ENCODE assay signal across 8 mouse cellular contexts in the genomic region with DNA sequence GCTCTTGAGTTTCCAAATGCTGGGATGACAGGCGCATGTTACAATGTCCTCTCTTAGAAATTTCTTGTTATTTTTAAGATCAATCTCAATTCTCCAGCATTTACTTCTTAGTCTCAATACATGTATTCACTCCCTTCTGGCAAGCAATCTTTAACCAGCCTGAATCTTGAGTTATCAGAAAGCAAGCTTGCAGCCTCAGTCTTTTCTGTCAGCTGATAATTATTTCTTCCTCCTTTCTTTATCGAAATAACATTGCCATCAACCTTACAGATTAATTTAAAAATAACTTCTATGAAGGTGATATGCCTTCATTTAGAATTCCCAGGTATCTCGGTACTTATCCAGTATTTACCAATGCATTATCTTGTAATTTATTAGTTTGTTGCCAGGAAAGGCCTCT. TPM values are rescaled to one million over a fixed set of nuclear protein-coding genes. Genes with fewer than 3 reads are reported as not detected.
DNase-seq lines count a peak whose midpoint lies in the region; ATAC-seq and TF ChIP-seq lines count a peak whose summit lies in the region.

No protein-coding gene starts in this region.

- H3K4me2 ChIP-seq in heart, embryonic 11.5 days, result peak overlapping the region; percentile 81
- peak overlapping the region; percentile 76 for H3K4me2 ChIP-seq in hindbrain, embryonic 13.5 days

- DNase-seq in heart, adult 8-10 months (ENCODE audit: low spot score), result no peak
- DNase-seq in midbrain, embryonic 10.5 days (ENCODE audit: low spot score), result no peak
- no peak for DNase-seq in adrenal gland, postnatal 14 days
- no peak for DNase-seq in cerebellum, adult 2 months
- no peak for DNase-seq in urinary bladder, postnatal 4 days (ENCODE audit: low spot score in 2 of 2)

- no peak for TF ChIP-seq CTCF in ES-Bruce4 (IDR thresholded peaks at IDR 0.05; ENCODE audit: low read depth, low read length)
- TF ChIP-seq CTCF in cerebellum, adult 2 months (IDR thresholded peaks at IDR 0.05; ENCODE audit: borderline replicate concordance, insufficient read depth, low read depth, low read length), result no peak

- 0 out of 2 replicates have a peak, but pooled peaks cover 4% of the 10 kb centered on the region for H3K4me1 ChIP-seq in heart, embryonic 11.5 days (ENCODE audit: control insufficient read depth, insufficient read depth, low read length)
- peaks cover 4% of the 10 kb centered on the region for H3K4me1 ChIP-seq in ES-Bruce4 (ENCODE audit: control insufficient read depth, insufficient read depth, low read length)
- peaks cover 18% of the 10 kb centered on the region for H3K4me1 ChIP-seq in hindbrain, embryonic 13.5 days (replicated peaks)
- peaks cover 22% of the 10 kb centered on the region for H3K4me1 ChIP-seq in midbrain, embryonic 10.5 days
- H3K4me1 ChIP-seq in cerebellum, adult 2 months (ENCODE audit: control insufficient read depth, insufficient read depth, low read length), result peaks cover 5% of the 10 kb centered on the region

- ATAC-seq in heart, embryonic 11.5 days (replicated peaks; ENCODE audit: insufficient number of reproducible peaks, low FRiP score, low TSS enrichment), result no peak
- no peak for ATAC-seq in hindbrain, embryonic 13.5 days (ENCODE audit: low FRiP score)

- H3K9ac ChIP-seq in heart, embryonic 11.5 days (ENCODE audit: low read depth, low read length), result peak overlapping the region; percentile 96; the same call in 1 of the 2 replicates
- peak overlapping the region; percentile 97 for H3K9ac ChIP-seq in ES-Bruce4 (ENCODE audit: low read depth, poor library complexity, severe bottlenecking)
- peak overlapping the region; percentile 97 for H3K9ac ChIP-seq in hindbrain, embryonic 13.5 days

- no peaks in the 10 kb centered on the region for H3K36me3 ChIP-seq in heart, embryonic 11.5 days (ENCODE audit: control insufficient read depth, insufficient read depth, low read length)
- H3K36me3 ChIP-seq in ES-Bruce4 (ENCODE audit: control insufficient read depth, insufficient read depth, low read length, poor library complexity, severe bottlenecking), result no peaks in the 10 kb centered on the region
- no peaks in the 10 kb centered on the region for H3K36me3 ChIP-seq in hindbrain, embryonic 13.5 days
- H3K36me3 ChIP-seq in midbrain, embryonic 10.5 days, result no peaks in the 10 kb centered on the region

- no peaks in the 10 kb centered on the region for H3K9me3 ChIP-seq in heart, embryonic 11.5 days (replicated peaks; ENCODE audit: control insufficient read depth, low read length)
- no peaks in the 10 kb centered on the region for H3K9me3 ChIP-seq in ES-Bruce4 (replicated peaks; ENCODE audit: control insufficient read depth, insufficient read depth, low read length, poor library complexity, severe bottlenecking)
- H3K9me3 ChIP-seq in hindbrain, embryonic 13.5 days, result no peaks in the 10 kb centered on the region
- H3K9me3 ChIP-seq in midbrain, embryonic 10.5 days (replicated peaks), result no peaks in the 10 kb centered on the region

- peak overlapping the region; percentile 95 for H3K4me3 ChIP-seq in heart, embryonic 11.5 days (ENCODE audit: low read depth, low read length)
- no peak overlapping the region for H3K4me3 ChIP-seq in ES-Bruce4 (ENCODE audit: low read depth, low read length)
- H3K4me3 ChIP-seq in hindbrain, embryonic 13.5 days, result peak overlapping the region; percentile 98
- peak overlapping the region; percentile 94 for H3K4me3 ChIP-seq in midbrain, embryonic 10.5 days
- no peak overlapping the region for H3K4me3 ChIP-seq in cerebellum, adult 2 months (replicated peaks; ENCODE audit: insufficient read depth, low read depth, low read length)

- TF ChIP-seq POLR2A in ES-Bruce4 (IDR thresholded peaks at IDR 0.05; ENCODE audit: insufficient read depth, low read length), result no peak
- no peak for TF ChIP-seq POLR2A in cerebellum, adult 2 months (IDR thresholded peaks at IDR 0.05; ENCODE audit: borderline replicate concordance, insufficient read depth, low read length)

- peak overlapping the region; percentile 93; the same call in 1 of the 2 replicates for H3K27ac ChIP-seq in heart, embryonic 11.5 days (ENCODE audit: low read depth, low read length)
- H3K27ac ChIP-seq in ES-Bruce4 (ENCODE audit: insufficient read depth, low read length), result peak overlapping the region; percentile 85
- H3K27ac ChIP-seq in hindbrain, embryonic 13.5 days, result no peak overlapping the region
- H3K27ac ChIP-seq in midbrain, embryonic 10.5 days (replicated peaks), result peak overlapping the region; percentile 96
- H3K27ac ChIP-seq in cerebellum, adult 2 months (ENCODE audit: insufficient read depth, low read length), result no peak overlapping the region

- no peaks in the 10 kb centered on the region for H3K27me3 ChIP-seq in heart, embryonic 11.5 days (ENCODE audit: control insufficient read depth, insufficient read depth, low read length)
- H3K27me3 ChIP-seq in ES-Bruce4 (ENCODE audit: control insufficient read depth, insufficient read depth, low read length, poor library complexity, severe bottlenecking), result no peaks in the 10 kb centered on the region
- no peaks in the 10 kb centered on the region for H3K27me3 ChIP-seq in hindbrain, embryonic 13.5 days
- no peaks in the 10 kb centered on the region for H3K27me3 ChIP-seq in midbrain, embryonic 10.5 days (ENCODE audit: low read depth, poor library complexity, severe bottlenecking)
- no peaks in the 10 kb centered on the region for H3K27me3 ChIP-seq in cerebellum, adult 2 months (ENCODE audit: control insufficient read depth, insufficient read depth, low read length)

- no peak for TF ChIP-seq EP300 in ES-Bruce4 (IDR thresholded peaks at IDR 0.05; ENCODE audit: insufficient read depth, low read depth, low read length)

- 75% methylated on average over 3 of the region's 3 CpGs for WGBS in heart, embryonic 11.5 days (ENCODE audit: insufficient replicate concordance)
- 85% methylated on average over 3 of the region's 3 CpGs for WGBS in hindbrain, embryonic 13.5 days
- WGBS in midbrain, embryonic 10.5 days, result 78% methylated on average over 3 of the region's 3 CpGs
- WGBS in cerebellum, adult 2 months, result 84% methylated on average over 3 of the region's 3 CpGs

RNA-seq across cellular contexts. Expression of gene Psme4, which starts 0.7 kb away (rescaled TPM):
- 17.1 and 23.8 TPM in 2 replicates for polyA plus RNA-seq in heart, embryonic 11.5 days (2014; fragmentation: Nextera tagmentation; extraction: Ambion mirVana)
- 100 to 1,000 TPM; 187 to 251 (median 206) TPM for total RNA-seq in heart, adult 8-10 months (2022)
- 241 and 244 TPM in 2 replicates for polyA plus RNA-seq in ES-Bruce4 (2011; ENCODE audit: insufficient read depth, insufficient read length, low read depth, missing spikeins)
- polyA plus RNA-seq in hindbrain, embryonic 13.5 days (2015; fragmentation: Nextera tagmentation; extraction: Ambion mirVana), result 20.8 and 22.1 TPM in 2 replicates
- 20.7 and 22.4 TPM in 2 replicates for polyA plus RNA-seq in midbrain, embryonic 10.5 days (2016; fragmentation: Nextera tagmentation; extraction: Ambion mirVana)
- 69.0 and 70.3 TPM in 2 replicates for total RNA-seq in adrenal gland, postnatal 14 days (2021)
- 29.5 and 30.5 TPM in 2 replicates for polyA plus RNA-seq in cerebellum, adult 2 months (2012; rRNA removed)

Comparison
In these comparisons a context has a peak if more than half of its experiments do, and no peak if none do; other contexts are left out.
1. H3K27ac ChIP-seq: peak in heart, embryonic 11.5 days (single experiment), ES-Bruce4 (single experiment) and midbrain, embryonic 10.5 days (single experiment); none in hindbrain, embryonic 13.5 days (single experiment) and cerebellum, adult 2 months (single experiment).
2. H3K4me3 ChIP-seq: peak in heart, embryonic 11.5 days (single experiment), hindbrain, embryonic 13.5 days (single experiment) and midbrain, embryonic 10.5 days (single experiment); none in ES-Bruce4 (single experiment) and cerebellum, adult 2 months (single experiment).
3. Peak in every context shown above with its lines, with median percentiles within 50 percentile points of each other: H3K9ac ChIP-seq.